Mouse (Mus musculus) thymus, adult 2 months (tissue): ENCODE results near the gene Fbxo40.

Source experiments
- CTCF ChIP-seq: fragments of 200-500 bp; IDR thresholded peaks from 2 replicates; pipeline ENCODE4 v1.5.1; 2012; ENCODE audit warnings: mild to moderate bottlenecking, control low read depth, low read length, moderate library complexity, borderline replicate concordance; ENCODE audit not compliant: control insufficient read depth, poor library complexity, insufficient read depth; ENCODE audit errors: extremely low read depth
- POLR2A ChIP-seq: fragments of 200-500 bp; IDR thresholded peaks from 2 replicates; pipeline ENCODE4 v1.6.1; 2012; ENCODE audit warnings: mild to moderate bottlenecking, low read length, control low read depth, moderate library complexity; ENCODE audit not compliant: control insufficient read depth, poor library complexity, insufficient read depth; ENCODE audit errors: extremely low read depth

GRCm38 (mm10) chr16:36987399-36987798 is 2.9 kb downstream of the Fbxo40 start:
- TF ChIP-seq CTCF (no peak), POLR2A (no peak)
